Comparison of ENCODE assay signal across 14 mouse cellular contexts in the genomic region with DNA sequence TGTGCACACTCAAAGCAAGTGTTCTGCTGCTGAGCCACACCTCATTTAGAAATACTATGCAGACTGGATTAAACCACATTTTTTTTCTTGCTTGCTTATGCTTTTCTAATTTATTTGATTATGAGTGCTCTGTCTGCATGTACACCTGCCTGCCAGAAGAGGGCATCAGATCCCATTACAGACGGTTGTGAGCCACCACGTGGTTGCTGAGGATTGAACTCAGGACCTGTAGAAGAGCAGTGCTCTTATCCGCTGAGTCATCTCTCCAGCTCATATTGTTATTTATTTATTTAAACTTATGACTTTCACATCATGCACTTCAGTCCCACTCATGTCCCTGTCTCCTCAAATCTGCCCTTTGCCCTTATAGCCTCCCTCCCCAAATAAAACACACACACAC. TPM values are rescaled to one million over a fixed set of nuclear protein-coding genes. Genes with fewer than 3 reads are reported as not detected.
DNase-seq lines count a peak whose midpoint lies in the region; ATAC-seq and TF ChIP-seq lines count a peak whose summit lies in the region.
"Had no signal": no experiment of that assay in that cellular context is flagged by ENCODE, and none has a peak within 500 bp of the region (broad histone marks: within the 10 kb centered on the region; RNA-seq: fewer than 3 reads in every experiment).

No protein-coding gene starts in this region.

- TF ChIP-seq EP300 in heart, adult 2 months (IDR thresholded peaks at IDR 0.05; ENCODE audit: insufficient read depth, low read depth, low read length), result no peak
- TF ChIP-seq EP300 in lung, postnatal 0 days (IDR thresholded peaks at IDR 0.05), result no peak

- no peak for DNase-seq in heart, adult 2 months
- no peak for DNase-seq in heart, adult 18-20 months
- DNase-seq in lung, postnatal 0 days (ENCODE audit: low spot score), result no peak
- no peak for DNase-seq in lung, postnatal 25 days (ENCODE audit: low spot score)
- DNase-seq in Patski (ENCODE audit: low read depth, low spot score) (no peak), MN1 (ENCODE audit: low spot score) (no peak)
- DNase-seq: kidney, adult 18-20 months had no signal

- no peak for TF ChIP-seq POLR2A in heart, adult 2 months (IDR thresholded peaks at IDR 0.05; ENCODE audit: insufficient read depth, low read depth, low read length)
- TF ChIP-seq POLR2A in small intestine, adult 2 months (IDR thresholded peaks at IDR 0.05; ENCODE audit: low read depth, low read length), result no peak

- in situ Hi-C loops in Patski (cut with MboI; ENCODE audit: low pct_unique_long_range_greater_than_20kb), result no loop called here

- H3K27ac ChIP-seq in heart, adult 2 months, result no peak overlapping the region
- no peak overlapping the region for H3K27ac ChIP-seq in lung, postnatal 0 days (ENCODE audit: low read length)
- no peak overlapping the region for H3K27ac ChIP-seq in small intestine, adult 2 months (ENCODE audit: insufficient read depth, low read depth, low read length)
- H3K27ac ChIP-seq in kidney, embryonic 16.5 days (ENCODE audit: low read length), result no peak overlapping the region

- TF ChIP-seq CTCF in heart, adult 2 months (IDR thresholded peaks at IDR 0.05), result peak; percentile 71
- TF ChIP-seq CTCF in lung, postnatal 0 days (IDR thresholded peaks at IDR 0.05), result peak; percentile 63
- TF ChIP-seq CTCF in Patski (IDR thresholded peaks at IDR 0.05), result peak; percentile 77
- TF ChIP-seq CTCF in small intestine, adult 2 months (IDR thresholded peaks at IDR 0.05; ENCODE audit: extremely low read depth, insufficient read length, insufficient replicate concordance, low read depth, low read length), result peak; percentile 37; the same call in 1 of the 2 replicates

- no peaks in the 10 kb centered on the region for H3K79me2 ChIP-seq in heart, adult 2 months (replicated peaks; ENCODE audit: control insufficient read depth, insufficient read depth, low read length)

- H3K27me3 ChIP-seq in heart, adult 2 months (ENCODE audit: control insufficient read depth, insufficient read depth, low read length), result no peaks in the 10 kb centered on the region; the same call in 1 of the 2 replicates
- H3K27me3 ChIP-seq in lung, postnatal 0 days (replicated peaks; ENCODE audit: insufficient read depth, low read length), result no peaks in the 10 kb centered on the region; the same call in 1 of the 2 replicates
- peaks cover 4% of the 10 kb centered on the region for H3K27me3 ChIP-seq in Patski
- H3K27me3 ChIP-seq in small intestine, adult 2 months (ENCODE audit: control insufficient read depth, insufficient read depth, low read length), result no peaks in the 10 kb centered on the region
- H3K27me3 ChIP-seq in kidney, embryonic 16.5 days (ENCODE audit: insufficient read depth, low read length), result peaks cover 14% of the 10 kb centered on the region

- H3K9ac ChIP-seq in heart, adult 2 months (ENCODE audit: low read depth, low read length), result no peak overlapping the region
- no peak overlapping the region for H3K9ac ChIP-seq in lung, postnatal 0 days (replicated peaks; ENCODE audit: low read depth)
- H3K9ac ChIP-seq in kidney, embryonic 16.5 days (replicated peaks; ENCODE audit: low read length), result no peak overlapping the region

- CTCF ChIA-PET in Patski (lab: Charles Lee), result interaction anchor here (3.4 kb wide), 1 partner anchor 10 kb away, joined by 11 read pairs; no protein-coding TSS in a partner anchor

- WGBS in heart, adult 2 months, result 52% methylated on average over 3 of the region's 3 CpGs
- 40% methylated on average over 3 of the region's 3 CpGs for WGBS in lung, postnatal 0 days
- WGBS in small intestine, adult 2 months, result 40% methylated on average over 3 of the region's 3 CpGs
- WGBS in kidney, embryonic 16.5 days, result 56% methylated on average over 3 of the region's 3 CpGs

- H3K36me3 ChIP-seq in heart, adult 2 months (ENCODE audit: control insufficient read depth, insufficient read depth, low read length), result no peaks in the 10 kb centered on the region
- H3K36me3 ChIP-seq in lung, postnatal 0 days (ENCODE audit: insufficient read depth, low read length), result no peaks in the 10 kb centered on the region
- H3K36me3 ChIP-seq in small intestine, adult 2 months (ENCODE audit: control insufficient read depth, insufficient read depth, low read length), result no peaks in the 10 kb centered on the region
- no peaks in the 10 kb centered on the region for H3K36me3 ChIP-seq in kidney, embryonic 16.5 days (ENCODE audit: insufficient read depth, low read length)

- no peaks in the 10 kb centered on the region for H3K4me1 ChIP-seq in heart, adult 2 months (ENCODE audit: control insufficient read depth, insufficient read depth, low read length)
- H3K4me1 ChIP-seq in lung, postnatal 0 days (ENCODE audit: insufficient read depth, low read depth, low read length), result 0 out of 2 replicates have a peak, but pooled peaks cover 5% of the 10 kb centered on the region
- H3K4me1 ChIP-seq in small intestine, adult 2 months (ENCODE audit: control insufficient read depth, insufficient read depth, insufficient read length, low read length), result peaks cover 11% of the 10 kb centered on the region; the same call in 1 of the 2 replicates
- H3K4me1 ChIP-seq in kidney, embryonic 16.5 days (ENCODE audit: insufficient read depth, low read length), result peaks cover 9% of the 10 kb centered on the region; the same call in 1 of the 2 replicates

- intact Hi-C loops in heart, adult 2 months (cut with DNase I), result no loop called here

- ATAC-seq in lung, postnatal 0 days, result no peak
- no peak for ATAC-seq in Patski
- no peak for ATAC-seq in kidney, embryonic 16.5 days (ENCODE audit: low FRiP score, low TSS enrichment)

- no peak overlapping the region for H3K4me2 ChIP-seq in lung, postnatal 0 days (replicated peaks; ENCODE audit: low read depth, low read length)
- H3K4me2 ChIP-seq in kidney, embryonic 16.5 days (replicated peaks; ENCODE audit: low read depth, low read length), result no peak overlapping the region

- H3K9me3 ChIP-seq in lung, postnatal 0 days (ENCODE audit: low read length), result no peaks in the 10 kb centered on the region
- H3K9me3 ChIP-seq in kidney, embryonic 16.5 days (ENCODE audit: low read length), result no peaks in the 10 kb centered on the region; the same call in 1 of the 2 replicates

- no peak overlapping the region for H3K4me3 ChIP-seq in heart, adult 2 months
- H3K4me3 ChIP-seq in lung, postnatal 0 days (ENCODE audit: low read depth, low read length), result no peak overlapping the region
- no peak overlapping the region for H3K4me3 ChIP-seq in small intestine, adult 2 months (ENCODE audit: low read depth, low read length)
- no peak overlapping the region for H3K4me3 ChIP-seq in kidney, embryonic 16.5 days (ENCODE audit: low read length)

- POLR2A ChIA-PET in Patski (lab: Charles Lee), result interaction anchor here (0.7 kb wide), 1 partner anchor 12 kb away, joined by 3 read pairs; no protein-coding TSS in a partner anchor

RNA-seq across cellular contexts. Expression of a gene that starts 5.6 kb away (rescaled TPM):
- total RNA-seq in heart, adult 2 months (2021), result under 1 TPM; 0.05 to 0.34 TPM
- 0.03 and 0.10 TPM in 2 replicates for polyA plus RNA-seq in heart, adult 2 months (2012; rRNA removed)
- total RNA-seq in heart, adult 18-20 months (2021), result under 1 TPM; 0.28 to 0.30 TPM
- 0.42 and 0.62 TPM in 2 replicates for polyA plus RNA-seq in lung, postnatal 0 days (2015; fragmentation: Nextera tagmentation; extraction: Ambion mirVana)
- polyA plus RNA-seq in Patski (2021), result not detected
- polyA plus RNA-seq in small intestine, adult 2 months (2012; rRNA removed), result 9.7 and 61.2 TPM in 2 replicates
- 0.17 and 0.23 TPM in 2 replicates for polyA plus RNA-seq in kidney, embryonic 16.5 days (2015; fragmentation: Nextera tagmentation; extraction: Ambion mirVana)
- total RNA-seq: hematopoietic stem cell, adult 5-6 weeks had no signal

RNA-seq across cellular contexts. Expression of a gene that starts 5.8 kb away (rescaled TPM):
- total RNA-seq in heart, adult 2 months (2021), result not detected
- not detected in 2 replicates for polyA plus RNA-seq in heart, adult 2 months (2012; rRNA removed)
- not detected for total RNA-seq in heart, adult 18-20 months (2021)
- not detected in 2 replicates for polyA plus RNA-seq in lung, postnatal 0 days (2015; fragmentation: Nextera tagmentation; extraction: Ambion mirVana)
- not detected for polyA plus RNA-seq in Patski (2021)
- not detected in 2 replicates for polyA plus RNA-seq in small intestine, adult 2 months (2012; rRNA removed)
- polyA plus RNA-seq in kidney, embryonic 16.5 days (2015; fragmentation: Nextera tagmentation; extraction: Ambion mirVana), result not detected in 2 replicates
- total RNA-seq: heart, adult 8-10 months; hematopoietic stem cell, adult 5-6 weeks had no signal
- polyA plus RNA-seq: limb, embryonic 14.5 days had no signal

RNA-seq across cellular contexts. Expression of a gene that starts 15.4 kb away (rescaled TPM):
- total RNA-seq in heart, adult 2 months (2021), result not detected
- polyA plus RNA-seq in heart, adult 2 months (2012; rRNA removed), result not detected in 2 replicates
- not detected for total RNA-seq in heart, adult 18-20 months (2021)
- polyA plus RNA-seq in lung, postnatal 0 days (2015; fragmentation: Nextera tagmentation; extraction: Ambion mirVana), result not detected in 2 replicates
- not detected for polyA plus RNA-seq in Patski (2021)
- not detected in 2 replicates for polyA plus RNA-seq in small intestine, adult 2 months (2012; rRNA removed)
- polyA plus RNA-seq in kidney, embryonic 16.5 days (2015; fragmentation: Nextera tagmentation; extraction: Ambion mirVana), result not detected in 2 replicates
- total RNA-seq: heart, adult 8-10 months; hematopoietic stem cell, adult 5-6 weeks; layer of hippocampus, postnatal 25 days had no signal
- polyA plus RNA-seq: frontal cortex, adult 2 months; limb, embryonic 14.5 days had no signal

RNA-seq across cellular contexts. Expression of a gene that starts 28.7 kb away (rescaled TPM):
- under 1 TPM; 0.34 to 0.91 TPM for total RNA-seq in heart, adult 2 months (2021)
- polyA plus RNA-seq in heart, adult 2 months (2012; rRNA removed), result 0.53 and 0.80 TPM in 2 replicates
- total RNA-seq in heart, adult 18-20 months (2021), result under 1 TPM; 0.30 to 0.57 TPM
- 0.88 and 1.0 TPM in 2 replicates for polyA plus RNA-seq in lung, postnatal 0 days (2015; fragmentation: Nextera tagmentation; extraction: Ambion mirVana)
- polyA plus RNA-seq in Patski (2021), result not detected
- 2.6 and 3.0 TPM in 2 replicates for polyA plus RNA-seq in small intestine, adult 2 months (2012; rRNA removed)
- 2.1 and 2.5 TPM in 2 replicates for polyA plus RNA-seq in kidney, embryonic 16.5 days (2015; fragmentation: Nextera tagmentation; extraction: Ambion mirVana)
- total RNA-seq: hematopoietic stem cell, adult 5-6 weeks had no signal

RNA-seq across cellular contexts. Expression of a gene that starts 28.8 kb away (rescaled TPM):
- total RNA-seq in heart, adult 2 months (2021), result not detected
- polyA plus RNA-seq in heart, adult 2 months (2012; rRNA removed), result not detected in 2 replicates
- not detected for total RNA-seq in heart, adult 18-20 months (2021)
- 0.10 TPM in 1 of 2 replicates, not detected in the other for polyA plus RNA-seq in lung, postnatal 0 days (2015; fragmentation: Nextera tagmentation; extraction: Ambion mirVana)
- not detected for polyA plus RNA-seq in Patski (2021)
- polyA plus RNA-seq in small intestine, adult 2 months (2012; rRNA removed), result 0.04 TPM in 1 of 2 replicates, not detected in the other
- polyA plus RNA-seq in kidney, embryonic 16.5 days (2015; fragmentation: Nextera tagmentation; extraction: Ambion mirVana), result 0.12 TPM in 1 of 2 replicates, not detected in the other
- total RNA-seq: heart, adult 8-10 months; hematopoietic stem cell, adult 5-6 weeks had no signal
